Mouse (Mus musculus): ENCODE measurements around the gene Acad10. TPM values are rescaled to one million over a fixed set of nuclear protein-coding genes. Genes with fewer than 3 reads are reported as not detected.
"Not testable (repeated sequence)": the region's sequence is repeated elsewhere in the genome, so short reads cannot be mapped to it uniquely, and the experiment has no call there.

Acad10 gene
- 3.2 and 4.0 TPM in 2 replicates for polyA plus RNA-seq (2015; fragmentation: Nextera tagmentation; extraction: Ambion mirVana)

DNA sequence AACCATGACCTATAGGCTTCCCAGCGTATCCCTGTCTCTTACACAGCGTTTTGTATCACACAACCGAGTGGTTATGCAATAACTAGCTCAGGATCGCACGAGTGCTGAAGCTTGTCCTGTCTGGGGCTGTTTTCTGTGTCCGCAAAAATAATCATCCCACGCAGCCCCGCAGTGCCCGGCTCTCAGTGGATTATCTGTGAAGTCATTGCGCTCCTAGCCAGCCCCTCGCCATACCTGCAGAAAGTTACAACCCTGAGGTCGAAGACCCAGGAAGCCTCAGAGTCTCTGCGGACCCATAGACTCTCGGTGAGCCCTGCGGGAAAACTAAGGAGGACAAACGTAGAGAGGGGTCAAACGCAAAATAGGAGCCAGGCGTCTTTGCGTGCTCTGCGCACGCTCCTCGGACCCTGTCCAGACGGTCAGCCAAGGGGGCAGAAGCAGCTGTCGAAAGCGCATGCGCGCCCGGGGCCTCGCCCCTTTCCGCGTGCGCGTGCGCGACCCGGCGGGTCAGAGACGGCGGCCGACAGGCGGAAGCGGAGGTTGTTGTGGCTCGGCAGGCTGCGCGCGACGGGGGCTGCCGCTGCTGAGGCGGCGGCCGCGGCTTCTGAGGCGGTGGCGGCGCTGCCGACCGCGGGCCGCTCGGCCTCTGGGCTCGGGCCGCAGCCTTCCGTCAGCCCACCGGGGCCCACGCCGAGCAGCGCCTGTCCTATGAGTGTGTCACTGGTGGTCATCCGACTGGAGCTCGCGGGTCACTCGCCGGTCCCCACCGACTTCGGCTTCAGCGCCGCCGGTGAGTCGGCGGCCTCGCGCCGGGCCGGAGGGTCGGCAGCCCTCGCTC lies at the start of gene Acad10, which contains the start of gene Brap:
TSS of gene Acad10 (minus strand) at position 456 of the 838 bp plus-strand sequence.
TSS of gene Brap (plus strand) at position 505 of the 838 bp plus-strand sequence.
- peak; percentile 84 for ATAC-seq (ENCODE audit: insufficient read depth)
- peaks cover 37% of the 10 kb centered on the region for H3K36me3 ChIP-seq (replicated peaks)
- no peaks in the 10 kb centered on the region for H3K27me3 ChIP-seq
- H3K4me2 ChIP-seq = peak within 1 kb of the TSS; percentile 94
- H3K27ac ChIP-seq (replicated peaks) = peak within 1 kb of the TSS; percentile 83
- under 1% methylated on average over 82 of the region's 85 CpGs for WGBS (ENCODE audit: insufficient replicate concordance)
- H3K9me3 ChIP-seq (replicated peaks) = no peaks in the 10 kb centered on the region
- H3K4me3 ChIP-seq (replicated peaks) = peak within 1 kb of the TSS; percentile 96
- H3K9ac ChIP-seq = peak within 1 kb of the TSS; percentile 98
- peaks cover 29% of the 10 kb centered on the region for H3K4me1 ChIP-seq (replicated peaks)

DNA sequence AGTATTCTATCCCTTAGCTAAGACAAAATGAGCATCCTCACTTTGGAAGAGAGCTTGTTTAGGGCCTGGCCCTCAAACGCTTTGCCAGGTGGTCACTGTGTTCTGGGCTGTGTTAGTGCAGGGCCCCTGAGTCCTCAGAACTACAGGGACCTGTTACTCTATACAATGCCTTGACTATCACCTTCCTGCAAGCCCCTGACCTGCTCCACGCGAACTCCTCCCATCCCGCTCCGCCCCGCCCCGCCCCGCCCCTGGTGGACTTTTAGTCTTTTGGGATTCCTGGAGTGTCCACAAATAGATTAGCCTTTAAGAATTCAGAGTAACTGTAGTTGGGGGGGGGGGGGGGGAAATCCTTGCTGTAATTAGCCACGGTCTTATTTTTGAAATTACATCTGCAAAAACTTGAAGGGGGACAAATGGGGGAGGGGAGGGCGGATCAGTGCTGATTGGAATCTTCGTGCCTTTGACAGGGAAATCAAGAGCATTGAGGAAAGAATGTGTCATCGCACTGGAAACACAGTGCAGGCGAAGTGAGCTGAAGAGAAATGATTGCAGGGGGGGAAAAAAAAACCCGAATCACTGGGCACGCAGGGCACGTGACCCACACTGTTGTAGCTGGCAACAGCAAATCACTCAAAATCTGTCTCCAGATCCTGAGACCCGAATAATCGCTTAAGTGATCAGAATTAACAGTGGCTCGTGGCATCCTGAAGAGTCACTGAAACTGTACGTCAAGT lies 44.4 kb upstream of the Acad10 start:
- WGBS (ENCODE audit: insufficient replicate concordance) = 10% methylated on average over 20 of the region's 20 CpGs
- Histone ChIP-seq H3K9me3 (replicated peaks) (no peaks in the 10 kb centered on the region), H3K27ac (replicated peaks) (peak overlapping the region; percentile 45; the same call in 1 of the 2 replicates), H3K9ac (no peak overlapping the region), H3K4me2 (peak overlapping the region; percentile 58), H3K4me1 (replicated peaks) (peaks cover 56% of the 10 kb centered on the region), H3K4me3 (replicated peaks) (0 out of 2 replicates have a peak overlapping the region, but pooled peaks have one; percentile 7), H3K27me3 (no peaks in the 10 kb centered on the region), H3K36me3 (replicated peaks) (no peaks in the 10 kb centered on the region)
- no peak for ATAC-seq (ENCODE audit: insufficient read depth)

DNA sequence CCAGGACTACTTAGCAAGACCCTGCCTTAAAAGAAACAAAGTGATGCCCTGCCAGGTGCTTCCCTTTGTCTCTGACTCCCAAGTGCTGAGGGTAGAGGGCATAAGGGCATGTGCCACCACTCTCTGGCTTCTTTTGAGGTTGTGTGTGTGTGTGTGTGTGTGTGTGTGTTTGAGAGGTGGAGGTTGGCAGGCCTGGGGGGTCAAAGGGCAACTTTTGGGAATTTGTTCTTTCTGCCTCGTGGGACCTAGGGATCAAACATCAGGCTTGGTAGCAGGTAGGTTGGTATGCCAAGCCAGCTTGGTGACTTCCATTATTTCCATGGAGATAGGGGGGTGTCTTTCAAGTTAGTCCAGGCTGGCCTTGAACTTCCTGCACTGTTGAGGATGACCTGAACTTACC lies 43.0 kb upstream of the Acad10 start:
- 56% methylated on average over 1 of the region's 1 CpGs for WGBS (ENCODE audit: insufficient replicate concordance)
- ATAC-seq (ENCODE audit: insufficient read depth) = no peak
- H3K4me2 ChIP-seq = no peak overlapping the region
- H3K4me1 ChIP-seq (replicated peaks) = peaks cover 61% of the 10 kb centered on the region
- no peak overlapping the region for H3K27ac ChIP-seq (replicated peaks)
- no peaks in the 10 kb centered on the region for H3K9me3 ChIP-seq (replicated peaks)
- no peak overlapping the region for H3K4me3 ChIP-seq (replicated peaks)
- no peaks in the 10 kb centered on the region for H3K27me3 ChIP-seq
- no peaks in the 10 kb centered on the region for H3K36me3 ChIP-seq (replicated peaks)
- H3K9ac ChIP-seq = no peak overlapping the region

DNA sequence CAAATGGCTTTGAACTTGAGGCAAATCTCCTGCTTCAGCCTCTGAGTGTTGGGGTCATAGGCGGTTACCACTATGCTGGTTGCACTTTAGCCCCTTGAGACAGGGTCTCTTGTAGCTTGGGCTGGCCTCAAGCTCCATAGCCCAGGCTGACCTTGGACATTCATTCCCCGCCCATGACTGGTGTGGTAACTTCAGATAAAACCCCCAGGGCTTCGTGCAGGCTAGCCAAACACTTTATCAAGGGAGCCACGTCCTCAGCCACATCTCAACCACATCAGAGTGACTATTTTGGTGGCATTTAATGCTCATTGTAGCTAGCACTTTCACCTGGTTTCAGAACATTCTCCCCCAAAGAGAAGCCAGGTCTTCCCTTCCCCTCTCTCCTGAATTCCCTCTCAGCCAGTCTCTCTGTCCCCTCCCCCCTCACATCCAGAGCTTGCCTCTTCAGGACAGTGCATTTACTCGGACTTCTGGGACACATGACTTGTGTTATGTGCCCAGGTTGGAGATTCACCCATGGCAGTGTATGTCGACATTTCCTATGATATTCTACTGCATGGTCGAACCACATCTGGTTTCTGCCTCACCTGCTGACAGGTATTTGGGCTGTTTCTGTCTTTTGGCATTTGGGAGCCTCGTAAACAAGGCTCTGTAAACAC lies 40.9 kb upstream of the Acad10 start:
- H3K27me3 ChIP-seq = no peaks in the 10 kb centered on the region
- H3K4me3 ChIP-seq (replicated peaks) = peak overlapping the region; percentile 35
- no peaks in the 10 kb centered on the region for H3K9me3 ChIP-seq (replicated peaks)
- peak overlapping the region; percentile 94 for H3K27ac ChIP-seq (replicated peaks)
- H3K4me1 ChIP-seq (replicated peaks) = peaks cover 65% of the 10 kb centered on the region
- no peaks in the 10 kb centered on the region for H3K36me3 ChIP-seq (replicated peaks)
- H3K9ac ChIP-seq = peak overlapping the region; percentile 48
- ATAC-seq (ENCODE audit: insufficient read depth) = peak; percentile 90
- 22% methylated on average over 8 of the region's 8 CpGs for WGBS (ENCODE audit: insufficient replicate concordance)
- peak overlapping the region; percentile 69 for H3K4me2 ChIP-seq

DNA sequence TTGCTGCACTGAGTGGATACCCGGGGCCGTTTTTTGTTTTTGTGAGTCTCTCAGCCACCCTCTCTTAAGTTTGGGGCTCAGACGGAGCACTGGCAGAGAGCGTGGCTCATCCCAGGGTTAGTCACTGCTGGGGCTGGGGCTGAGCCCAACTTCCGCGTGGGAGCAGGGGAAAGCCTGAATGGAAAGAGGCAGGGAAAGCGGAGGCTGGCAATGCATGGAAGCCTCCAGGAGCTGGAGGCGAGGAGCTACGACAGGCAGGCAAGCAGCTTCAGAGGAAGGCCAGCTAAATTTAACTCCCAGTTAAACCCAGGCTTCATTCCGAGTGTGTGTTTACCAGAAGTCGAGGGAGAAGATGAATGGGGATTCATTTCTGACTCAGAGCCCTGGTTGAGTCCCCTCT lies 40.2 kb upstream of the Acad10 start:
- peak overlapping the region; percentile 41; the same call in 1 of the 2 replicates for H3K9ac ChIP-seq
- ATAC-seq (ENCODE audit: insufficient read depth) = no peak
- no peaks in the 10 kb centered on the region for H3K9me3 ChIP-seq (replicated peaks)
- peak overlapping the region; percentile 94 for H3K27ac ChIP-seq (replicated peaks)
- no peak overlapping the region for H3K4me3 ChIP-seq (replicated peaks)
- H3K4me2 ChIP-seq = peak overlapping the region; percentile 16
- H3K4me1 ChIP-seq (replicated peaks) = peaks cover 65% of the 10 kb centered on the region
- WGBS (ENCODE audit: insufficient replicate concordance) = 48% methylated on average over 11 of the region's 11 CpGs
- no peaks in the 10 kb centered on the region for H3K27me3 ChIP-seq
- H3K36me3 ChIP-seq (replicated peaks) = no peaks in the 10 kb centered on the region

DNA sequence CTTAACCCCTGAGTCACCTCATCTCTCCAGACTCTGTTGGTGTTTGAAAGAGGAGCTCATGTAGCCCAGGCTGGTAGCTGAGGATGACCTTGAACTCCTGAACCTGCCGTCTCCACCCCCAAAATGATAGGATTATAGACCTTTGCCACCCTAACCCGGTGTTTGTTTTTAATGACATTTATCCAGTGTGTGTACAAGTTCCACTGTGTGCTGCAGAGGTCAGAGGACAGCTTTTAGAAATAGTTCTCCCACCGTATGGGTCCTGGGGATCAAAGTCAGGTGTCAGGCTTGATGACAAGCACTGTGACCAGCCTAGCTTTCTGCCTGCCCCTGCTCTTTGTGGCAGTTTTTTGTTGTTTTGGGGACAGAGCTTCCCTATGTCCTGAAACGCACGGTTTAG lies 39.6 kb upstream of the Acad10 start:
- Histone ChIP-seq H3K27me3 (no peaks in the 10 kb centered on the region), H3K4me3 (replicated peaks) (no peak overlapping the region), H3K4me1 (replicated peaks) (peaks cover 60% of the 10 kb centered on the region), H3K9me3 (replicated peaks) (no peaks in the 10 kb centered on the region), H3K27ac (replicated peaks) (peak overlapping the region; percentile 94), H3K4me2 (0 out of 2 replicates have a peak overlapping the region, but pooled peaks have one; percentile 16), H3K9ac (0 out of 2 replicates have a peak overlapping the region, but pooled peaks have one; percentile 41), H3K36me3 (replicated peaks) (no peaks in the 10 kb centered on the region)
- peak; percentile 49 for ATAC-seq (ENCODE audit: insufficient read depth)
- 56% methylated on average over 5 of the region's 5 CpGs for WGBS (ENCODE audit: insufficient replicate concordance)

DNA sequence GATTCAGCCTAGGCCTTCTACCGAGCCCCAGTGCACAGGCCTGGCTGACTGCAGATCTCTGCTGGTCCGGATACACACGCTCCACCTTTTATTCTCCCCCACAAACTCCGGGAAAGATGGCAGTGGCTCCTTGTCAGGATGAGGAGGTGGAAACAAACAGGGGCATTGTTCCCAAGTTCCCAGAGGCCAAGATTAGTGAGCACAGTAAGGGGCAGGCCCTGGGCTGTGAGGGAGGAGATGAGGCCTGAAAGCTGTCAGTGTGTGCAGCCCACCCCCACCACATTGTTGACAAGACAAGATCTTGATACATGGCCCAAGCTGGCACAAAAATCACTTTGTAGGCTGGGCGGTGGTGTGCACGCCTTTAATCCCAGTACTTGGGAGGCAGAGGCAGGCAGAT lies 36.4 kb upstream of the Acad10 start:
- no peak overlapping the region for H3K27ac ChIP-seq (replicated peaks)
- ATAC-seq (ENCODE audit: insufficient read depth) = no peak

DNA sequence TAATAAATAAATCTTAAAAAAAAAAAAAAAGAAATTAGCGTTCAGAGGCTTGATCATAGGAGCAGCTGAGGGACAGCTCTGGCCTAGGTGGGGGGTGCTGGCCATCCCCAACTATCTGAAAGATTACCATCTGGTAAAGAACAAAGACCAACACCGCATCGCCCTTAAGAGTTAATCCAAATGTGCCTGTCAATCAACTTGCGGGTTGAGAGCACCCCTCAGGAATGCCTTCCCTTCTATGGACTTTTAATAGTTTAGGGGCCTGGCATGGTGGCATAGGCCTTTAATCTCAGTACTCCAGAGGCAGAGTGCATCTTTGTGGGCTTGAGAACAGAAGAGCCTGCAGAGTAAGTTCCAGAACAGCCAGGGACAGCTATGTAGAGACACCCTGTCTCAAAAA lies 32.6 kb upstream of the Acad10 start:
- Histone ChIP-seq H3K4me1 (replicated peaks) (peaks cover 17% of the 10 kb centered on the region; the same call in 1 of the 2 replicates), H3K4me3 (replicated peaks) (no peak overlapping the region), H3K27me3 (no peaks in the 10 kb centered on the region), H3K4me2 (no peak overlapping the region), H3K9ac (no peak overlapping the region), H3K36me3 (replicated peaks) (no peaks in the 10 kb centered on the region), H3K27ac (replicated peaks) (no peak overlapping the region), H3K9me3 (replicated peaks) (no peaks in the 10 kb centered on the region)
- ATAC-seq (ENCODE audit: insufficient read depth) = no peak
- 72% methylated on average over 4 of the region's 4 CpGs for WGBS (ENCODE audit: insufficient replicate concordance)

More for the DNA sequence above, 36.4 kb upstream of the Acad10 start:
- H3K36me3 ChIP-seq (replicated peaks) = no peaks in the 10 kb centered on the region
- no peaks in the 10 kb centered on the region for H3K9me3 ChIP-seq (replicated peaks)
- H3K4me3 ChIP-seq (replicated peaks) = no peak overlapping the region
- no peaks in the 10 kb centered on the region for H3K27me3 ChIP-seq
- H3K4me2 ChIP-seq = no peak overlapping the region
- H3K9ac ChIP-seq = no peak overlapping the region
- 69% methylated on average over 6 of the region's 6 CpGs for WGBS (ENCODE audit: insufficient replicate concordance)
- H3K4me1 ChIP-seq (replicated peaks) = peaks cover 33% of the 10 kb centered on the region

DNA sequence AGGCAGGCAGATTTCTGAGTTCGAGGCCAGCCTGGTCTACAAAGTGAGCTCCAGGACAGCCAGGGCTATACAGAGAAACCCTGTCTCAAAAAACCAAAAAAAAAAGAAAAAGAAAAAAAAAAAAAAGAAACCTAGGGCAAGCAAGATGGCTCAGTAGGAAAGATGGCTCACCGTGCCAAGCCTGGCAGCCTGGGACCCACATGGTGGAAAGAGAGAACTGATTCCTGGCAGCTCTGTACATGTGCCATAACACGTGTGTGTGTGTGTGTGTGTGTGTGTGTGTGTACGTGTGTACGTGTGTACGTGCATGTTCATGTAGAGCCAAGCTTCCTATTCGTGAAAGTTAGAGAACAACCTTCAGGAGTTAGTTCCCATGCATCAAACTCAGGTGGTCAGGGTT lies 31.1 kb upstream of the Acad10 start:
- H3K4me1 ChIP-seq (replicated peaks) = peaks cover 15% of the 10 kb centered on the region; the same call in 1 of the 2 replicates
- H3K36me3 ChIP-seq (replicated peaks) = peaks cover 10% of the 10 kb centered on the region
- H3K4me3 ChIP-seq (replicated peaks); H3K9ac ChIP-seq; H3K9me3 ChIP-seq (replicated peaks); ATAC-seq (ENCODE audit: insufficient read depth); H3K27ac ChIP-seq (replicated peaks); H3K27me3 ChIP-seq; H3K4me2 ChIP-seq: not testable (repeated sequence)
- 70% methylated on average over 7 of the region's 7 CpGs for WGBS (ENCODE audit: insufficient replicate concordance)

DNA sequence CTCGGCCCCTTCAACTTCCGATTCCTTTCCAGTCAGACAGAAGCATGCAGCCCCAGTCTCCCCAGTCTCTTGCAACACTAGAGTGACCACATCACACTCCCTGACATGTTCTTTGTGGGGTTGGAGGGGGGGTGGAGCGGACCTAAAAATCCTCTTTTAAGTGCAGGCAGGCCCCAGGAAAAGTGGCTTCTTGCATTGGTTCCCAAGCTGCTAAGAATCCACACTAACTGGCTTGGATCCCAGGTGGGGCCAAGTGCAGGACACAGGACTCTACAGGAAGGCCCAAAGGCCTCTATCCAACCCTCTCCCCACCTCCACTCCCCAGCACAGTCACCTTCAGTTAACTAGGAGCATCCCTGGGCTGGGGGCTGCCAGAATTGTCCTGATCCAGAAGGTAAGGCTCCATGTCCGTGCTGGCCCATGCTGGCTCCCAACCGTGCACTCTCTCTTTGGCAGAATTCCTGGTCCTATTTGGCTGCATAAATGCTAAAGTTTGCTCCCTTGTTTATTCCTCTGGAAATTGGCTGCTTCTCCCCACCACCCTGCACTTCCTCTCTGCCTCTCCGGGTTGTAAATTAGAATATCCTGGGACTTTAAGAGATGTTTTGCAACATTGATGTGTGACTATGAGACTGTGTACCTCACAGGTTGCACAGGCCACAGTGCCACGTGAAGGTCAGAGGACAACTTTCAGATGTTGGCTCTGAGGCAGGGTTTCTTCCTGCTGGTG lies 30.3 kb upstream of the Acad10 start:
- Histone ChIP-seq H3K27me3 (no peaks in the 10 kb centered on the region), H3K27ac (replicated peaks) (peak overlapping the region; percentile 72), H3K9ac (no peak overlapping the region), H3K4me2 (no peak overlapping the region; the same call in 1 of the 2 replicates), H3K4me3 (replicated peaks) (no peak overlapping the region), H3K9me3 (replicated peaks) (no peaks in the 10 kb centered on the region), H3K4me1 (replicated peaks) (peaks cover 10% of the 10 kb centered on the region; the same call in 1 of the 2 replicates), H3K36me3 (replicated peaks) (peaks cover 18% of the 10 kb centered on the region)
- ATAC-seq (ENCODE audit: insufficient read depth) = peak; percentile 63
- WGBS (ENCODE audit: insufficient replicate concordance) = 61% methylated on average over 7 of the region's 7 CpGs
